Mouse (Mus musculus) stomach, embryonic 14.5 days (tissue): ENCODE data around the gene Pdgfra. TPM values are rescaled to one million over a fixed set of nuclear protein-coding genes. Genes with fewer than 3 reads are reported as not detected.

Experiments
- ATAC-seq: fragments of 200-750 bp; cut with Nextera tagmentation; 2 replicates; pipeline ENCODE4 v1.8.0; 2017; ENCODE audit warnings: low read depth, moderate TSS enrichment; ENCODE audit not compliant: insufficient number of reproducible peaks, insufficient read depth, low FRiP score
- H3K27ac ChIP-seq: fragments of 300-500 bp; sonication (generic); 2 replicates; pipeline ENCODE4 v1.5.1; 2014; ENCODE audit warnings: mild to moderate bottlenecking, low read length, moderate library complexity, mixed read lengths
- H3K27me3 ChIP-seq: fragments of 300-500 bp; sonication (generic); 2 replicates; pipeline ENCODE4 v1.6.1; 2014; ENCODE audit warnings: low read length, control low read depth, mixed read lengths; ENCODE audit not compliant: control insufficient read depth, insufficient read depth
- H3K36me3 ChIP-seq: fragments of 300-500 bp; sonication (generic); 2 replicates; pipeline ENCODE4 v1.6.1; 2014; ENCODE audit warnings: mild to moderate bottlenecking, control low read depth, low read length, moderate library complexity, mixed read lengths; ENCODE audit not compliant: control insufficient read depth, insufficient read depth
- H3K4me1 ChIP-seq: fragments of 300-500 bp; sonication (generic); 2 replicates; pipeline ENCODE4 v1.6.1; 2014; ENCODE audit warnings: low read length, control low read depth, mixed read lengths; ENCODE audit not compliant: control insufficient read depth, insufficient read depth
- H3K4me2 ChIP-seq: fragments of 300-500 bp; sonication (generic); replicated peaks from 2 replicates; pipeline ENCODE4 v1.6.1; 2014; ENCODE audit warnings: low read depth, low read length, control low read depth
- H3K4me3 ChIP-seq: fragments of 300-500 bp; sonication (generic); 2 replicates; pipeline ENCODE4 v1.5.1; 2014; ENCODE audit warnings: low read depth, low read length, control low read depth
- H3K9ac ChIP-seq: fragments of 300-500 bp; sonication (generic); replicated peaks from 2 replicates; pipeline ENCODE4 v1.6.1; 2014; ENCODE audit warnings: low read depth, mild to moderate bottlenecking, control low read depth, low read length, moderate library complexity, mixed read lengths
- H3K9me3 ChIP-seq: fragments of 300-500 bp; sonication (generic); 2 replicates; pipeline ENCODE4 v1.6.1; 2016; ENCODE audit warnings: low read depth, low read length, control low read depth; ENCODE audit not compliant: control insufficient read depth
- WGBS: fragments of 180-500 bp; shearing (Covaris S2); extraction: QIAGEN DNeasy Blood & Tissue Kit; methylation state at CpG from one replicate; pipeline ENCODE4 v1.1.7; 2014; 5-methylcytosine and 5-hydroxymethylcytosine counted together
- microRNA-seq: library from miRNA; unstranded; fragments of <30 nt; microRNA quantifications from one replicate; pipeline ENCODE4, GENCODE M21; 2016
- polyA plus RNA-seq: library from polyadenylated mRNA; unstranded; fragments of >200 nt; fragmentation: Nextera tagmentation; extraction: Ambion mirVana; gene quantifications from 2 replicates; pipeline ENCODE4 v1.2.1, GENCODE M21; 2014

Gene Pdgfra
- polyA plus RNA-seq, 1 experiment from 2014 or later, result 56.3 TPM

DNA sequence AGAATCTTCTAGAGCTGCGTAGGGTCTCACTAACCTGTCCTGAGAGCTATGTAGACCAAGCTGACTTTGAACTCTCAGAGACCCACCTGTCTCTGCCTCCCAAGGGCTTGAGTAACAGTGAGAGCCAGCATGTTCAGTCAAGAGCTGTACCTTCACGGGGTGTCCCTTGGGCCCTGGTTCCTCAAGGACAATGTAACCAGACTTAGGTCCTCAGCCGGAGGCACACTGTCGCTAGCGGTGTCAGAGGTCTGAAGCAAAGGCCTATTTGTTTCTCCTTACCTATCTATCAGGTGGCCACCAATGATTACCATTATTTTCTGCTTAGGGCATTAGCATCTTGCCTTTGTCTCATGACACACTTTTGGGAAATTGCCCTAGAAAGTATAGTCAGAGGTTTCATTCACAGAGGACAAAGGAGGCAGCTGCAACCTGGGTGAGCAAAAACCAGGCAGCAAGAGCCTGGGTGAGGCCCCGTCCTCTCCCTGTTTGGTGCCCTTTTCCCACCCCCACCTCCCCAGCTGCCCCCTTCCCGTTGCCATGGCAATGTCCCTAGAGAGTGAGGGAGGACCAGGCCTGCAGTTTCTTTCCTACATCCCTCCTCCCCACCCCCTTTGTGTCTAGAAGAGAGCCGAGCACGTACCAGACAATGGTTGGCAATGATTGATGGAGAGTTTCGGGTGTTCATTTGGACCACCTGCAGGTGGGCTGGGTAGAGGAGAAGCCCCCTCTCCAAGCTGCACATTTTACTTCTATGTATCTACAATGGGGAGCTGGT, 70.6 kb downstream of the Pdgfra start:
- Histone ChIP-seq H3K4me3 (no peak overlapping the region), H3K27me3 (no peaks in the 10 kb centered on the region), H3K9ac (no peak overlapping the region), H3K4me2 (no peak overlapping the region), H3K9me3 (no peaks in the 10 kb centered on the region), H3K36me3 (no peaks in the 10 kb centered on the region), H3K4me1 (no peaks in the 10 kb centered on the region), H3K27ac (no peak overlapping the region)
- ATAC-seq, result no peak
- WGBS, result 62% methylated on average over 10 of the region's 10 CpGs

DNA sequence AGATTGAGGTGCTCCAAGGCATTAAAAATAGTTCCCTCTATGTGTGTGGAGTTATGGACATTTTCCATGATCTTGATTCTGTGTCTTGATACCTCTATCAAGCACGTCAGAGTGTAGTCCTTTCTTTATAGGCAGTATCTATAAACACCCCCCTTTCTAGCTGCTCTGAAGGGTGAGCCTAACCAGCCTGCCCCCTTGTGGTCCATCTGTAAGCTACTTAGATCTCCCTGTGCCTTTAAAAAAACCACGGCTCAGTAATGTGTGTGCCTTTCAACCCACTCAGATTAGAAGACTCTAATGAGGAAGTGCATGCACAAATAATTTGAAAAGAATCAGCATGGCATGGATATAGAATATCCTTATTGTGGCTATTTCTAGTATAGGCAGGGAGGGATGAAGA, 86.3 kb downstream of the Pdgfra start:
- Histone ChIP-seq H3K4me1 (no peaks in the 10 kb centered on the region), H3K9ac (no peak overlapping the region), H3K4me3 (no peak overlapping the region), H3K27ac (no peak overlapping the region), H3K9me3 (no peaks in the 10 kb centered on the region), H3K4me2 (no peak overlapping the region), H3K27me3 (no peaks in the 10 kb centered on the region), H3K36me3 (no peaks in the 10 kb centered on the region)
- ATAC-seq, result no peak
- 36% methylated on average over 2 of the region's 2 CpGs for WGBS

DNA sequence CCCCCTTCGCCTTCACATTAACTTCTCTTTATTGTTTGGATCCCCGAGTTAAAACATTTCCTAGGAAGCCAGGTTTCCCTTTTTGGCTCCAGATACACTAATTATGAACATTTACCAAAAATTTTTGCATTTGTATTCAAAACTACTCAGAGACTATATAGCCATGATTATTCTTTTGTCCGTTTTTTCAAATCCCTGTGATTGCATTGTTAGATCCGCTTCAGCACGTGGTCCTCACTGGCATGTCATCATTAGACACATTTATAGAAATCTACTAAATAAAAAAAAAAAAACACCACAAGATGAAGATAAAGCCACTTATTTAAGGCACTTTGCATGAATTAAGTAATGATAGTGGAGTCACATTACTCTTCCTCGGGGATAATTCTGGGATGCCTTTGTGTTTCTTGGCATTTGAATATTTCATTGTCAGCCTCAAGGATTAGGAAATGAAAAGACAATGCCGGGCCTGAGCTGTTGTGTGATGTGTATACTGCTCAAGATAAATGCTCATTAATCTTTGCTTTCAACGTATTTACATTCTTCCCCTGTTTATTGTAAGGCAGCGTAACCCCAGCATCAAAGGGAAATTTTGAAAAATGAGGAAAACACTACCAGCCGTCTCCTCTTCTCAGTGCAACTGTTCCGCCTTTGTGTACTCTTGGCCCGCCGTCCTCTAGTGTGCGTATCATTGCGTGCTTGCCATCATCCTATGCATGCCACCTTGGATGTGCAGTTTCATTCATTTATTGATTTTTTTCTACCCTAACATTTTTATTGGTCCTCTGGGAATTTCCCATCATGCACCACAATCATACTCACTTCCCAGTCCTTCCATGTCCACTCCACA, 87.1 kb downstream of the Pdgfra start:
- ATAC-seq, result no peak
- Histone ChIP-seq H3K27ac (no peak overlapping the region), H3K27me3 (no peaks in the 10 kb centered on the region), H3K4me3 (no peak overlapping the region), H3K36me3 (no peaks in the 10 kb centered on the region), H3K9ac (no peak overlapping the region), H3K4me1 (no peaks in the 10 kb centered on the region), H3K4me2 (no peak overlapping the region), H3K9me3 (no peaks in the 10 kb centered on the region)
- 64% methylated on average over 15 of the region's 15 CpGs for WGBS

DNA sequence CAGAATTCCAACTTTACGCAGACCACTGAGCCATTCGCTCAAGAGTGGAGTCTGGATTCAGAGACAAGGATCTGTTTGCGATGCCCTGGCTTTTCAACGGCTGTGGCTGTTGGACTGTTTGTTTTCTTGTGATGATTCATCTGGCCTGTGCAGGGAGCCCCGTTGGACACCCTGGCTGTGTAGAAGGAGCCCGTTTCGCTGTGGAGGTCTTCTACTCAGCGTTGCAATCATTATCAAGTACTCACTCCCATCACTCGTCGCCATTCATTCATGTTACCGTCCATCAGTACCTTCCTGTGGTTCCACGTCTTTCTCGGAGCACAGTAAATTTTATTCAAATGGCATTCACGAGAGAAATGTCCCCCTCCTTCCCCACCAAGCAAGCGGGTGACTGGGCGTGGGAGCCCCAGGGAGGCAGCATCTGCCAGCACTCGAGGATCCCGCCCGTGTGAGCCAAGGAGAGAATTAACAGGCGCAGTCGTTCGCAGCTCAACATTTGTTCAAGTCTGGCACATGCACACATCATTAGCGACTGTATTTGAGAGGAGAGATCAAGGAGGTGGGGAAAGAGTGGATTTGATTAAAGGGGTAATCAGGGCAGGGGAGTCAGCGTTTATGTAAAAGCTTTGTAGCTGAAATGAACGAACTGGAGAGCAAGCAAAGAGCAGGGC, 95.1 kb downstream of the Pdgfra start:
- no peak for ATAC-seq
- Histone ChIP-seq H3K36me3 (no peaks in the 10 kb centered on the region), H3K27ac (no peak overlapping the region), H3K4me3 (no peak overlapping the region), H3K4me1 (no peaks in the 10 kb centered on the region), H3K27me3 (no peaks in the 10 kb centered on the region), H3K4me2 (no peak overlapping the region), H3K9me3 (no peaks in the 10 kb centered on the region), H3K9ac (no peak overlapping the region)
- WGBS, result 53% methylated on average over 25 of the region's 25 CpGs

Small RNA genes lying within 50 kb of the gene (microRNA-seq; reads per million reads assigned to microRNA genes)
- gene Mir7025, result 1.8 reads per million

Other genes with a start within 250 kb of the Pdgfra start
- 42.7 and 45.1 TPM in 2 replicates for gene Chic2, start 107.5 kb upstream of the Pdgfra start, polyA plus RNA-seq
- gene Gsx2, start 76.7 kb upstream of the Pdgfra start, polyA plus RNA-seq, result not detected in 2 replicates